26 mouse cellular contexts compared by ENCODE assay signal in genomic region chr11:58282518-58282917, GRCm38 (mm10). TPM values are rescaled to one million over a fixed set of nuclear protein-coding genes. Genes with fewer than 3 reads are reported as not detected.
DNase-seq lines count a peak whose midpoint lies in the region; ATAC-seq and TF ChIP-seq lines count a peak whose summit lies in the region.
"Had no signal": no experiment of that assay in that cellular context is flagged by ENCODE, and none has a peak within 500 bp of the region (broad histone marks: within the 10 kb centered on the region; RNA-seq: fewer than 3 reads in every experiment).

No protein-coding gene starts in this region.

- no peak for TF ChIP-seq RAD21 in CH12.LX (IDR thresholded peaks at IDR 0.05; ENCODE audit: low read depth, low read length)

- no peak for TF ChIP-seq CTCF in CH12.LX (conservative IDR thresholded peaks at IDR 0.05 in 1 of 2, IDR thresholded peaks at IDR 0.05 in 1 of 2; ENCODE audit: low read depth in 2 of 2, low read length in 2 of 2)

- peak; percentile 86 for DNase-seq in CH12.LX (ENCODE audit: extremely low read depth)
- no peak for DNase-seq in right cerebral cortex, postnatal 4 days
- DNase-seq in yolk sac, embryonic 10.5 days (ENCODE audit: low spot score), result no peak
- DNase-seq: adrenal gland, adult 8-10 months; adrenal gland, postnatal 14 days; adrenal gland, postnatal 36 days; B cell, adult 2 months; cerebellum, adult 11 months; cerebellum, adult 18-20 months; cerebellum, adult 8-10 months; cerebellum, adult 9-11 months; cerebellum, postnatal 14 days; cerebellum, postnatal 36 days; embryo, embryonic 11 days; forebrain, postnatal 0 days had no signal

- H3K4me2 ChIP-seq in CH12.LX (ENCODE audit: insufficient read depth, low read depth, poor library complexity, severe bottlenecking), result peak overlapping the region; percentile 85
- H3K4me2 ChIP-seq: embryonic facial prominence, embryonic 13.5 days; embryonic facial prominence, embryonic 15.5 days; forebrain, embryonic 13.5 days; forebrain, embryonic 15.5 days had no signal

- no peak overlapping the region for H3K27ac ChIP-seq in CH12.LX (ENCODE audit: insufficient read depth, low read depth)
- H3K27ac ChIP-seq: embryonic facial prominence, embryonic 13.5 days; embryonic facial prominence, embryonic 15.5 days; forebrain, embryonic 13.5 days; forebrain, embryonic 15.5 days had no signal

- H3K79me2 ChIP-seq in CH12.LX (replicated peaks; ENCODE audit: control insufficient read depth, extremely low read depth, insufficient read depth, poor library complexity, severe bottlenecking), result no peaks in the 10 kb centered on the region

- TF ChIP-seq EP300 in CH12.LX (IDR thresholded peaks at IDR 0.05; ENCODE audit: low read length), result peak; percentile 96

- no peak for TF ChIP-seq POLR2A in CH12.LX (IDR thresholded peaks at IDR 0.05; ENCODE audit: low read depth, low read length)

- H3K4me3 ChIP-seq in CH12.LX (replicated peaks in 1 of 3; ENCODE audit: low read depth in 2 of 3, low read length in 2 of 3, poor library complexity in 1 of 3), result no peak overlapping the region
- H3K4me3 ChIP-seq: embryonic facial prominence, embryonic 13.5 days; embryonic facial prominence, embryonic 15.5 days; forebrain, embryonic 13.5 days; forebrain, embryonic 15.5 days had no signal

- H3K36me3 ChIP-seq in CH12.LX (replicated peaks in 1 of 2; ENCODE audit: control insufficient read depth in 1 of 2, insufficient read depth in 1 of 2, low read length in 1 of 2), result no peaks in the 10 kb centered on the region
- H3K36me3 ChIP-seq: embryonic facial prominence, embryonic 13.5 days; embryonic facial prominence, embryonic 15.5 days; forebrain, embryonic 15.5 days had no signal

- H3K9me3 ChIP-seq in CH12.LX (replicated peaks; ENCODE audit: low read length), result no peaks in the 10 kb centered on the region
- H3K9me3 ChIP-seq: embryonic facial prominence, embryonic 13.5 days; embryonic facial prominence, embryonic 15.5 days; forebrain, embryonic 13.5 days; forebrain, embryonic 15.5 days had no signal

- H3K27me3 ChIP-seq in CH12.LX (replicated peaks), result peaks cover 72% of the 10 kb centered on the region
- H3K27me3 ChIP-seq: embryonic facial prominence, embryonic 13.5 days; embryonic facial prominence, embryonic 15.5 days; forebrain, embryonic 13.5 days; forebrain, embryonic 15.5 days had no signal

- ATAC-seq in granulocyte monocyte progenitor cell, adult 5-6 weeks (replicated peaks; ENCODE audit: poor library complexity, severe bottlenecking), result peak; percentile 28; the same call in 1 of the 2 replicates
- ATAC-seq in megakaryocyte, adult 5-6 weeks (ENCODE audit: poor library complexity, severe bottlenecking), result peak; percentile 51
- ATAC-seq: activated CD4-positive, CD25-positive, alpha-beta regulatory T cell, adult 4 months; CD4-positive, CD25-positive, alpha-beta regulatory T cell, adult 4 months; forebrain, embryonic 13.5 days; forebrain, embryonic 15.5 days; forebrain, postnatal 0 days had no signal

- H3K4me1 ChIP-seq in CH12.LX (ENCODE audit: control insufficient read depth in 1 of 2, insufficient read depth in 2 of 2), result peaks cover 14 to 19% of the 10 kb centered on the region in 2 experiments
- H3K4me1 ChIP-seq: embryonic facial prominence, embryonic 13.5 days; embryonic facial prominence, embryonic 15.5 days; forebrain, embryonic 13.5 days; forebrain, embryonic 15.5 days had no signal

- in situ Hi-C loops in CH12.LX (cut with MboI; ENCODE audit: low pct_ligation_motif_present, low pct_unique_long_range_greater_than_20kb, low sequenced_read_pairs), result no loop called here

- no peak overlapping the region for H3K9ac ChIP-seq in CH12.LX (ENCODE audit: insufficient read depth, low read depth)
- H3K9ac ChIP-seq: embryonic facial prominence, embryonic 13.5 days; embryonic facial prominence, embryonic 15.5 days; forebrain, embryonic 13.5 days; forebrain, embryonic 15.5 days; forebrain, postnatal 0 days had no signal

- dilution Hi-C loops in CH12.LX (cut with MboI; ENCODE audit: extremely low pct_ligation_motif_present, extremely low pct_unique_long_range_greater_than_20kb, low sequenced_read_pairs), result no loop called here

TF ChIP-seq in CH12.LX, 34 proteins besides CTCF, POLR2A, EP300 and RAD21:
- TF ChIP-seq RCOR1 (conservative IDR thresholded peaks at IDR 0.05; ENCODE audit: low read depth, low read length) (0 out of 2 replicates have a peak, but pooled peaks have one; percentile 29), ZC3H11A (IDR thresholded peaks at IDR 0.05; ENCODE audit: low read depth, low read length) (no peak), JUN (IDR thresholded peaks at IDR 0.05; ENCODE audit: insufficient read depth, low read depth, low read length) (peak; percentile 73), ZMIZ1 (IDR thresholded peaks at IDR 0.05; ENCODE audit: low read depth, low read length) (no peak), TBP (conservative IDR thresholded peaks at IDR 0.05; ENCODE audit: low read depth, low read length) (no peak), IRF4 (IDR thresholded peaks at IDR 0.05; ENCODE audit: low read depth, low read length) (peak; percentile 94), ETS1 (conservative IDR thresholded peaks at IDR 0.05; ENCODE audit: low read depth, low read length) (peak; percentile 79), KAT2A (IDR thresholded peaks at IDR 0.05; ENCODE audit: insufficient replicate concordance, low read length) (no peak), HCFC1 (IDR thresholded peaks at IDR 0.05; ENCODE audit: low read depth, low read length) (no peak), ZNF384 (IDR thresholded peaks at IDR 0.05; ENCODE audit: low read depth, low read length) (peak; percentile 89), MEF2A (IDR thresholded peaks at IDR 0.05; ENCODE audit: borderline replicate concordance, low read depth, low read length) (peak; percentile 39; the same call in 1 of the 2 replicates), ELF1 (IDR thresholded peaks at IDR 0.05; ENCODE audit: low read depth, low read length) (peak; percentile 73), BHLHE40 (IDR thresholded peaks at IDR 0.05; ENCODE audit: low read depth, low read length) (peak; percentile 78), CHD1 (IDR thresholded peaks at IDR 0.05; ENCODE audit: low read depth, low read length) (no peak), TCF12 (IDR thresholded peaks at IDR 0.05; ENCODE audit: low read depth, low read length) (0 out of 2 replicates have a peak, but pooled peaks have one; percentile 47), JUND (conservative IDR thresholded peaks at IDR 0.05; ENCODE audit: low read depth, low read length) (peak; percentile 81)

RNA-seq across cellular contexts. Expression of gene 4930438A08Rik, which starts 7.9 kb away (rescaled TPM):
- total RNA-seq in CH12.LX (2012; rRNA removed) (not detected in 2 replicates), CH12.LX (2014; rRNA removed) (not detected in 2 replicates)
- polyA plus RNA-seq in CH12.LX (2012; ENCODE audit: insufficient read length, low read depth), result not detected in 2 replicates
- total RNA-seq in granulocyte monocyte progenitor cell, adult 5-6 weeks (2014; fragmentation: Nextera tagmentation), result 2.2 TPM in 1 of 2 replicates, not detected in the other
- 2.8 and 4.7 TPM in 2 replicates for total RNA-seq in granulocyte monocyte progenitor cell, adult 5-6 weeks (2017)
- total RNA-seq in megakaryocyte, adult 5-6 weeks (2015), result 12.5 and 18.7 TPM in 2 replicates
- 23.6 and 30.1 TPM in 2 replicates for total RNA-seq in megakaryocyte, adult 5-6 weeks (2017)
- total RNA-seq: adrenal gland, adult 18-20 months; adrenal gland, adult 8-10 months; adrenal gland, postnatal 14 days; adrenal gland, postnatal 36 days; forebrain, postnatal 0 days; MEL had no signal
- polyA plus RNA-seq: activated CD4-positive, CD25-positive, alpha-beta regulatory T cell, adult 4 months; brain, embryonic 14.5 days; CD4-positive, CD25-positive, alpha-beta regulatory T cell, adult 4 months; embryonic facial prominence, embryonic 13.5 days; forebrain, embryonic 13.5 days; forebrain, embryonic 15.5 days; forebrain, postnatal 0 days had no signal

RNA-seq across cellular contexts. Expression of gene Zfp692, which starts 24.4 kb away (rescaled TPM):
- 14.7 and 18.7 TPM in 2 replicates for total RNA-seq in CH12.LX (2012; rRNA removed)
- total RNA-seq in CH12.LX (2014; rRNA removed), result 13.1 and 14.2 TPM in 2 replicates
- polyA plus RNA-seq in CH12.LX (2012; ENCODE audit: insufficient read length, low read depth), result 17.6 and 17.7 TPM in 2 replicates
- 35.3 and 35.8 TPM in 2 replicates for total RNA-seq in granulocyte monocyte progenitor cell, adult 5-6 weeks (2014; fragmentation: Nextera tagmentation)
- total RNA-seq in granulocyte monocyte progenitor cell, adult 5-6 weeks (2017), result 22.7 and 27.7 TPM in 2 replicates
- total RNA-seq in megakaryocyte, adult 5-6 weeks (2015), result 5.6 and 9.7 TPM in 2 replicates
- 8.6 and 9.2 TPM in 2 replicates for total RNA-seq in megakaryocyte, adult 5-6 weeks (2017)

RNA-seq across cellular contexts. Expression of gene Zfp672, which starts 47.6 kb away (rescaled TPM):
- total RNA-seq in CH12.LX (2012; rRNA removed), result 34.9 and 43.7 TPM in 2 replicates
- 38.8 and 40.5 TPM in 2 replicates for total RNA-seq in CH12.LX (2014; rRNA removed)
- 27.4 and 31.2 TPM in 2 replicates for polyA plus RNA-seq in CH12.LX (2012; ENCODE audit: insufficient read length, low read depth)
- 10.9 and 19.5 TPM in 2 replicates for total RNA-seq in granulocyte monocyte progenitor cell, adult 5-6 weeks (2014; fragmentation: Nextera tagmentation)
- total RNA-seq in granulocyte monocyte progenitor cell, adult 5-6 weeks (2017), result 22.6 and 26.4 TPM in 2 replicates
- total RNA-seq in megakaryocyte, adult 5-6 weeks (2015), result 26.9 and 28.8 TPM in 2 replicates
- 14.7 and 19.2 TPM in 2 replicates for total RNA-seq in megakaryocyte, adult 5-6 weeks (2017)

RNA-seq across cellular contexts. Expression of gene Sh3bp5l, which starts 48.0 kb away (rescaled TPM):
- total RNA-seq in CH12.LX (2012; rRNA removed) (26.1 and 27.7 TPM in 2 replicates), CH12.LX (2014; rRNA removed) (18.1 and 18.6 TPM in 2 replicates)
- polyA plus RNA-seq in CH12.LX (2012; ENCODE audit: insufficient read length, low read depth), result 22.2 and 22.8 TPM in 2 replicates
- total RNA-seq in granulocyte monocyte progenitor cell, adult 5-6 weeks (2014; fragmentation: Nextera tagmentation), result 4.5 and 10.7 TPM in 2 replicates
- 10.3 and 17.8 TPM in 2 replicates for total RNA-seq in granulocyte monocyte progenitor cell, adult 5-6 weeks (2017)
- total RNA-seq in megakaryocyte, adult 5-6 weeks (2015), result 3.8 and 4.1 TPM in 2 replicates
- 13.6 and 20.5 TPM in 2 replicates for total RNA-seq in megakaryocyte, adult 5-6 weeks (2017)
